Mouse (Mus musculus) megakaryocyte-erythroid progenitor cell, adult 5-6 weeks (primary cell): Measurements from ENCODE around the gene Pecam1. TPM values are rescaled to one million over a fixed set of nuclear protein-coding genes. Genes with fewer than 3 reads are reported as not detected.

Experiments used
- ATAC-seq: replicated peaks from 2 replicates; pipeline ENCODE4 v1.8.0; 2016; ENCODE audit warnings: mild to moderate bottlenecking, inconsistent platforms; ENCODE audit not compliant: severe bottlenecking, poor library complexity, low FRiP score, low TSS enrichment
- total RNA-seq, 2 experiments: library from RNA; stranded (forward) in 1 of 2; stranded (reverse) in 1 of 2; fragments of 200-1000, 215-1000 nt in 1 of 2; fragments of >200 nt in 1 of 2; fragmentation: Nextera tagmentation in 1 of 2; gene quantifications; 2 replicates each; pipeline ENCODE4 v1.2.3; 2014 to 2017

Pecam1 gene
- total RNA-seq, 2 experiments from 2014 or later: 8.8 to 9.2 TPM

GRCm38 (mm10) chr11:106706212-106706611 is 44.2 kb downstream of the Pecam1 start:
- ATAC-seq: no peak

DNA sequence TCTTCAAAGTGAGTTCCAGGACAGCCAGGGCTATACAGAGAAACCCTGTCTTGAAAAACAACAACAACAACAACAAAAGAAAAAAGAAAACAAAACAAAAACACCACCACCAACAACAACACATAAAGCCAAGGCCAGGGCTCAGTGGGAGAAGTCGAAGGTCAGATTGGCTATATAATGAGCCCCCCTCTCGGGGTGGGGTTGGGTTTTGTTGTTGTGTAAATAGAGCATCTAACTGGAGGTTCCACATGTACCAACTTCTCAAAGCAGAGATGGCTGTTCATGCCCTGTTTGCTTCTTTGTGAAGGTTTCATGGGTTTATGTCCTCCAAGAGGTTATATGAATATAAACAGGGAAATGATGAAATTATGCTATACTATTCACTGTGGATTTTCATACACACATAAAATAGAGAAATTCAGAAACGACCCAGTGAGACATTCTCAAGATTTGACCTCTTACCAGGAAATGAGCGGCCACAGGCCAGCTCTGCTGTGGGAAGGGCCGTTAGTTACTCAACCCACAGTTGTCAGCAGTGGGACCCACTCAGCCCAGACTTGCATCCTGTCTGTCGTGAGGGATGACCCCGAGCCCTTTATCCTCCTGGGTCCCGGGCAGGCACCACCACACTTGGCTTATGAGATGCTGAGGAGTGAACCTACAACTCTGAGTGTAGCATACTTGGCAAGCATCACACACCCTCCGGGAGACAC is 45.9 kb downstream of the Pecam1 start:
- ATAC-seq: no peak

DNA sequence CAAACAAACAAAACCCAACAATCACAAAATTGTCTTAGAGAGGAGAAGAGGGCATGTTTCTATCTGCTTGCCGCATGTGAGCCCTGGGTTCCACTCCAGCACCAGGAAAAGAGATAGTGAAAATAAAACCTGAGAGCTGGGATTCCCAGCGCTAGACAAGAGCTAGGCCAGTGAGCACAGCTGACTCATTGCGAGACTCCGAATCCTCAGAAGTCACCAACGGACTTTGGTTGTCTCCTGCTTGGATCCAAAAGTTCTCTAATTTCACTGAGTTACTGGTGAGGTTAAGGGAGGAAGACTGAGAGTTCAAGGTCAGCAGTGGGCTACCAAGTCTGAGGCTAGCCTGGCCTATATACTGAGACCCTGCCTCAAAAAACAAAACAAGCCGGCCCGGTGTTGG is 46.5 kb downstream of the Pecam1 start:
- no peak for ATAC-seq

- ATAC-seq: no peak
These were observed 47.8 kb downstream of the Pecam1 start for GRCm38 (mm10) chr11:106702584-106702983.

DNA sequence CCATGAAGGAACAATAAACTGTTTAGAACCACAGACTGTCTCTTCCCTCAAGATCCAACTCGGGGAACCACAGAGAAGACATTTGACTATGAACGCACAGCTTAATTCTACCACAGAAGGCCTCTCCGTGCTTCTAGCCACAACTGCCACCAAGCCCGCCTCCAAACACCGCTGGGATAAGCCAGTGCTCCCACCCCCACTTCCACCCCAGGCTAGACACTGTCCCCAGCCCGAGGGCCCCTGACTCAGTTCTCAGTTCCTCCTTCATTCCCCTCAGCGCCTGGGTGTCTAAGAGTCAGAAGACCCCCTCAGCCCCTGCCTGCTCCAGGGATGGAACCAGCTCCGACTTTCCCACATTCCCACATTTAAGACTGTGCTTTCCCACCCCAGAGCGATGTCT is 48.8 kb downstream of the Pecam1 start:
- ATAC-seq: no peak

GRCm38 (mm10) chr11:106699083-106699482 is 51.3 kb downstream of the Pecam1 start:
- no peak for ATAC-seq

GRCm38 (mm10) chr11:106698289-106698688 is 52.1 kb downstream of the Pecam1 start:
- ATAC-seq: no peak

- peak; percentile 80 for ATAC-seq
These were observed 54.5 kb downstream of the Pecam1 start for GRCm38 (mm10) chr11:106695917-106696316.

DNA sequence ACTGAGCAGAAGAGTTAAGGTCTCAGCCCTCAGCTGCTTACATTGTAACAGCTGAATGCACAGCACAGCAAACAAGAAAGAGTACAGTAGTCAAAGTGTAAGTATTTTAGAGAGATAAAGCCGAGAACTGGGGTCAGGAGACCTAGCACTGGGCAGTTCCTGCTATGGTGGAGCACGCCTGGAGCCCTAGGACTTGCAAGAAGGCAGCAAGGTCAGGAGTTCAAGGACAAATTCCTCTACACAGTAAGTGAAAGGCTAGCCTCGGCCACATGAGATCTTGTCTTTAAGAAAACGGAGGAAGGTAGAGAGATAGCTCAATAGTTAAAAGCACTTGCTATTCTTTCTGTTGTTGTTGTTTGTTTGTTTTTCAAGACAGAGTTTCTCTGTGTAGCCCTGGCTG is 57.5 kb downstream of the Pecam1 start:
- ATAC-seq: no peak

- no peak for ATAC-seq
These were observed 62.1 kb downstream of the Pecam1 start for GRCm38 (mm10) chr11:106688375-106688774.

GRCm38 (mm10) chr11:106687293-106687692 is 63.1 kb downstream of the Pecam1 start:
- no peak for ATAC-seq

GRCm38 (mm10) chr11:106684027-106684426 is 66.4 kb downstream of the Pecam1 start:
- ATAC-seq: no peak

DNA sequence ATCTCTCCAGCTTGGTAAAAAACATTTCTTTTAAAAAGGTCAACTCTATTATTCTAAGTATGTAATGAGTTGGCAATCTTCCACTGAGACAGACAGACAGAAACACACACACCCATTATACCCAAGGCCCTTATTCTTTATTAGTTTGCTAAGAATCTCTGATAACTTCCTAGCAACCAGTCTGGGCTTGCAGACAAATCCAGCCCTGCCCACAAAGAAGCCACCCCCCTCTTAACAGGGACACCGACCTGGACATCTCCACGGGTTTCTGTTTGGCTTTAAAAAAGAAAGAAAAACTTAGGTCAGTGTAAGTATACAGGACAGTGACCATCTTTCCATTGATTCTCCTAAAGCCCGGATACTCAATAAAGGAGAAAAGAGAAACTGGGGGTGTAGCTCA is 67.1 kb downstream of the Pecam1 start:
- no peak for ATAC-seq

GRCm38 (mm10) chr11:106681138-106681537 is 69.3 kb downstream of the Pecam1 start:
- no peak for ATAC-seq

GRCm38 (mm10) chr11:106679874-106680273 is 70.6 kb downstream of the Pecam1 start:
- ATAC-seq: no peak

GRCm38 (mm10) chr11:106677910-106678591 is 72.4 kb downstream of the Pecam1 start:
- no peak for ATAC-seq

- ATAC-seq: no peak
These were observed 73.1 kb downstream of the Pecam1 start for GRCm38 (mm10) chr11:106677331-106677730.

DNA sequence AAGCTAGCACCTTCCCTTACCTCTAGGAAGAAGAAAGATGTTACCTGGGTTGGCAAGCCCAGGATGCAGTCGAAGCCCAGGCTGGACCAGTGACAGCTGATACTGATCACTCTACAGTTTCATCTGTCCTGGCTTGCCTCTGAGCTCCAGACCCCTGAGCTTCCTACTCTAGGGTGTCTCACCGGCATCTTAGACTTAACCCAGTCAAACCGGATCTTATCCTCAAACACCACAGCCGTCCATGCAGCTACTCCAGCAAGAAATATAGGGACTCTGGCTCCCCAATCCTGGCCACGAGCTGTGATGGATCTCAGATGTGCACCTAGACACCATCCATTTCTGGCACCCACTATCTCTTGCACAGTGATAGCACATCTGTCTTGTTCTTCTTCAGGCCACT is 74.6 kb downstream of the Pecam1 start:
- no peak for ATAC-seq

GRCm38 (mm10) chr11:106675201-106675726 is 75.2 kb downstream of the Pecam1 start:
- ATAC-seq: no peak

GRCm38 (mm10) chr11:106674612-106675153 is 75.7 kb downstream of the Pecam1 start:
- ATAC-seq: peak; percentile 28; the same call in 1 of the 2 replicates
